In genomic region chr10:75666451-75667030, GRCm38 (mm10) we compare ENCODE assay signal across 8 mouse cellular contexts. TPM values are rescaled to one million over a fixed set of nuclear protein-coding genes. Genes with fewer than 3 reads are reported as not detected.
DNase-seq lines count a peak whose midpoint lies in the region; ATAC-seq lines count a peak whose summit lies in the region.

No protein-coding gene starts in this region.

- H3K27ac ChIP-seq in embryonic facial prominence, embryonic 11.5 days (replicated peaks; ENCODE audit: low read depth, low read length) = no peak overlapping the region
- no peak overlapping the region for H3K27ac ChIP-seq in limb, embryonic 13.5 days
- peak overlapping the region; percentile 80; the same call in 1 of the 2 replicates for H3K27ac ChIP-seq in stomach, embryonic 14.5 days (ENCODE audit: low read length)

- WGBS in embryonic facial prominence, embryonic 11.5 days = 40% methylated on average over 4 of the region's 4 CpGs
- WGBS in limb, embryonic 13.5 days = 44% methylated on average over 4 of the region's 4 CpGs
- WGBS in stomach, embryonic 14.5 days = 53% methylated on average over 4 of the region's 4 CpGs

- H3K36me3 ChIP-seq in embryonic facial prominence, embryonic 11.5 days (replicated peaks; ENCODE audit: control insufficient read depth, insufficient read depth, low read depth, low read length) = no peaks in the 10 kb centered on the region
- H3K36me3 ChIP-seq in limb, embryonic 13.5 days = peaks cover 37% of the 10 kb centered on the region
- H3K36me3 ChIP-seq in stomach, embryonic 14.5 days (ENCODE audit: control insufficient read depth, insufficient read depth, low read length) = peaks cover 10% of the 10 kb centered on the region

- H3K4me2 ChIP-seq in embryonic facial prominence, embryonic 11.5 days (ENCODE audit: low read depth, low read length) = peak overlapping the region; percentile 99
- H3K4me2 ChIP-seq in limb, embryonic 13.5 days (replicated peaks) = peak overlapping the region; percentile 97
- H3K4me2 ChIP-seq in stomach, embryonic 14.5 days (replicated peaks; ENCODE audit: low read depth, low read length) = peak overlapping the region; percentile 97

- H3K9me3 ChIP-seq in embryonic facial prominence, embryonic 11.5 days (replicated peaks; ENCODE audit: control insufficient read depth, low read length) = no peaks in the 10 kb centered on the region
- H3K9me3 ChIP-seq in limb, embryonic 13.5 days = no peaks in the 10 kb centered on the region
- H3K9me3 ChIP-seq in stomach, embryonic 14.5 days (ENCODE audit: control insufficient read depth, low read depth, low read length) = no peaks in the 10 kb centered on the region

- H3K4me3 ChIP-seq in embryonic facial prominence, embryonic 11.5 days (ENCODE audit: low read depth, low read length) = peak overlapping the region; percentile 60
- H3K4me3 ChIP-seq in limb, embryonic 13.5 days = peak overlapping the region; percentile 69
- peak overlapping the region; percentile 70 for H3K4me3 ChIP-seq in stomach, embryonic 14.5 days (ENCODE audit: low read depth, low read length)

- no peak for ATAC-seq in embryonic facial prominence, embryonic 11.5 days (replicated peaks; ENCODE audit: insufficient number of reproducible peaks, low FRiP score, low TSS enrichment, low read depth)
- no peak for ATAC-seq in limb, embryonic 13.5 days (ENCODE audit: low FRiP score, low read depth)
- ATAC-seq in stomach, embryonic 14.5 days (ENCODE audit: insufficient number of reproducible peaks, insufficient read depth, low FRiP score, low read depth) = no peak

- peak overlapping the region; percentile 66 for H3K9ac ChIP-seq in embryonic facial prominence, embryonic 11.5 days (replicated peaks; ENCODE audit: low read length)
- H3K9ac ChIP-seq in limb, embryonic 13.5 days = peak overlapping the region; percentile 81
- peak overlapping the region; percentile 67; the same call in 1 of the 2 replicates for H3K9ac ChIP-seq in stomach, embryonic 14.5 days (replicated peaks; ENCODE audit: low read depth, low read length)

- H3K27me3 ChIP-seq in embryonic facial prominence, embryonic 11.5 days (ENCODE audit: control insufficient read depth, insufficient read depth, low read length) = no peaks in the 10 kb centered on the region; the same call in 1 of the 2 replicates
- peaks cover 17% of the 10 kb centered on the region for H3K27me3 ChIP-seq in limb, embryonic 13.5 days
- no peaks in the 10 kb centered on the region for H3K27me3 ChIP-seq in stomach, embryonic 14.5 days (ENCODE audit: control insufficient read depth, insufficient read depth, low read length)

- peak; percentile 53 for DNase-seq in layer of hippocampus, adult 11-12 months (ENCODE audit: low spot score)
- no peak for DNase-seq in layer of hippocampus, postnatal 36 days
- DNase-seq in Muller cell, postnatal 12 days (ENCODE audit: inconsistent ontology term) = peak; percentile 53
- DNase-seq in embryonic facial prominence, embryonic 11.5 days (ENCODE audit: low spot score) = no peak
- no peak for DNase-seq in urinary bladder, postnatal 36 days (ENCODE audit: low spot score in 2 of 2)
- no peak for DNase-seq in MN1 (ENCODE audit: low spot score)

- H3K4me1 ChIP-seq in embryonic facial prominence, embryonic 11.5 days (ENCODE audit: control insufficient read depth, insufficient read depth, low read length) = peaks cover 8% of the 10 kb centered on the region
- peaks cover 19% of the 10 kb centered on the region; the same call in 1 of the 2 replicates for H3K4me1 ChIP-seq in limb, embryonic 13.5 days
- H3K4me1 ChIP-seq in stomach, embryonic 14.5 days (ENCODE audit: control insufficient read depth, insufficient read depth, low read length) = peaks cover 13% of the 10 kb centered on the region; the same call in 1 of the 2 replicates

RNA-seq across cellular contexts. Expression of gene Susd2, which starts 22.7 kb away (rescaled TPM):
- total RNA-seq in layer of hippocampus, postnatal 36 days (2021) = 1 to 10 TPM; 1.5 to 1.9 TPM
- polyA plus RNA-seq in embryonic facial prominence, embryonic 11.5 days (2014; fragmentation: Nextera tagmentation; extraction: Ambion mirVana) = 1.6 and 1.9 TPM in 2 replicates
- polyA plus RNA-seq in limb, embryonic 13.5 days (2015; fragmentation: Nextera tagmentation; extraction: Ambion mirVana) = 3.1 TPM in 2 replicates
- polyA plus RNA-seq in stomach, embryonic 14.5 days (2014; fragmentation: Nextera tagmentation; extraction: Ambion mirVana) = 8.3 and 10.2 TPM in 2 replicates

Comparison
In these comparisons a context has a peak if more than half of its experiments do, and no peak if none do; other contexts are left out.
1. DNase-seq: peak in layer of hippocampus, adult 11-12 months (single experiment) and Muller cell, postnatal 12 days (single experiment); none in layer of hippocampus, postnatal 36 days (0 of 2), embryonic facial prominence, embryonic 11.5 days (single experiment), urinary bladder, postnatal 36 days (0 of 2) and MN1 (single experiment).
2. Peak in every context shown above with its lines, with median percentiles within 50 percentile points of each other: H3K4me2 ChIP-seq, H3K4me3 ChIP-seq and H3K9ac ChIP-seq.